Mouse (Mus musculus) mouse trophoblast stem cell (cell line): ENCODE results near the gene Uhrf1.

Source experiments
- in situ Hi-C, 2 experiments: fragments of 300-500 bp; cut with MseI, MboI; formaldehyde crosslinking; loops; 2 replicates in 1 of 2; 3 replicates in 1 of 2; pipeline ENCODE4 v1.15.1; 2025

Uhrf1 gene

GRCm38 (mm10) chr17:56298238-56298637 lies 4.9 kb upstream of the Uhrf1 start:
- in situ Hi-C loops, result no loop called here

- in situ Hi-C loops, result no loop called here
These were observed 2.9 kb upstream of the Uhrf1 start, which contains the start of gene Arrdc5 for GRCm38 (mm10) chr17:56300186-56300585. TSS of gene Arrdc5 (minus strand) at chr17:56300286.

GRCm38 (mm10) chr17:56302363-56302996 lies 641 bp upstream of the Uhrf1 start:
- in situ Hi-C loops, result no loop called here

- in situ Hi-C loops, result no loop called here
These were observed 896 bp downstream of the Uhrf1 start for GRCm38 (mm10) chr17:56303847-56304586.

- in situ Hi-C loops, result no loop called here
These were observed 1.6 kb downstream of the Uhrf1 start for GRCm38 (mm10) chr17:56304718-56305117.

- in situ Hi-C loops, result no loop called here
These were observed 2.0 kb downstream of the Uhrf1 start for GRCm38 (mm10) chr17:56305156-56305555.

GRCm38 (mm10) chr17:56305826-56306225 lies 2.7 kb downstream of the Uhrf1 start:
- in situ Hi-C loops, result no loop called here

GRCm38 (mm10) chr17:56308088-56308487 lies 5.0 kb downstream of the Uhrf1 start:
- in situ Hi-C loops, result no loop called here

- in situ Hi-C loops, result no loop called here
These were observed 6.2 kb downstream of the Uhrf1 start for GRCm38 (mm10) chr17:56309191-56309945.

GRCm38 (mm10) chr17:56324419-56324818 lies 21.3 kb downstream of the Uhrf1 start:
- in situ Hi-C loops, result no loop called here

GRCm38 (mm10) chr17:56325450-56326152 lies 22.5 kb downstream of the Uhrf1 start, which contains the start of gene Kdm4b:
TSS of gene Kdm4b (plus strand) at chr17:56326062.
- in situ Hi-C loops, result no loop called here

- in situ Hi-C loops, result no loop called here
These were observed 23.3 kb downstream of the Uhrf1 start for GRCm38 (mm10) chr17:56326153-56327147.

- in situ Hi-C loops, result no loop called here
These were observed 26.1 kb downstream of the Uhrf1 start for GRCm38 (mm10) chr17:56329267-56329666.

- in situ Hi-C loops, result no loop called here
These were observed 27.2 kb downstream of the Uhrf1 start for GRCm38 (mm10) chr17:56330345-56330744.

GRCm38 (mm10) chr17:56331256-56331655 lies 28.1 kb downstream of the Uhrf1 start:
- in situ Hi-C loops, result no loop called here

GRCm38 (mm10) chr17:56332987-56333386 lies 29.9 kb downstream of the Uhrf1 start:
- in situ Hi-C loops, result no loop called here

GRCm38 (mm10) chr17:56337190-56337589 lies 34.1 kb downstream of the Uhrf1 start:
- in situ Hi-C loops, result no loop called here

- in situ Hi-C loops, result no loop called here
These were observed 34.7 kb downstream of the Uhrf1 start for GRCm38 (mm10) chr17:56337791-56338190.

- in situ Hi-C loops, result no loop called here
These were observed 35.8 kb downstream of the Uhrf1 start for GRCm38 (mm10) chr17:56338909-56339308.

GRCm38 (mm10) chr17:56340717-56341116 lies 37.6 kb downstream of the Uhrf1 start:
- in situ Hi-C loops, result no loop called here

GRCm38 (mm10) chr17:56343466-56343865 lies 40.3 kb downstream of the Uhrf1 start:
- in situ Hi-C loops, result no loop called here
